Mouse (Mus musculus) forebrain, embryonic 10.5 days (tissue): ENCODE data around the gene Mas1. TPM values are rescaled to one million over a fixed set of nuclear protein-coding genes. Genes with fewer than 3 reads are reported as not detected.
"Not testable (repeated sequence)": the region's sequence is repeated elsewhere in the genome, so short reads cannot be mapped to it uniquely, and the experiment has no call there.

Source experiments
- DNase-seq: peaks from one replicate; pipeline ENCODE4 v3.0.0-alpha.2; 2017; ENCODE audit warnings: low spot score; ENCODE audit errors: extremely low spot score
- H3K27ac ChIP-seq: fragments of 300-500 bp; sonication (generic); 2 replicates; pipeline ENCODE4 v1.5.1; 2016; ENCODE audit warnings: mild to moderate bottlenecking
- H3K27me3 ChIP-seq: fragments of 300-500 bp; sonication (generic); 2 replicates; pipeline ENCODE4 v1.6.1; 2016; ENCODE audit warnings: mild to moderate bottlenecking; ENCODE audit not compliant: poor library complexity, severe bottlenecking
- H3K36me3 ChIP-seq: fragments of 300-500 bp; sonication (generic); replicated peaks from 2 replicates; pipeline ENCODE4 v1.6.1; 2016; ENCODE audit warnings: mild to moderate bottlenecking, moderate library complexity
- H3K4me1 ChIP-seq: fragments of 300-500 bp; sonication (generic); 2 replicates; pipeline ENCODE4 v1.6.1; 2016
- H3K4me3 ChIP-seq: fragments of 300-500 bp; sonication (generic); 2 replicates; pipeline ENCODE4 v1.5.1; 2016; ENCODE audit warnings: mild to moderate bottlenecking, moderate library complexity
- H3K9me3 ChIP-seq: fragments of 300-500 bp; sonication (generic); 2 replicates; pipeline ENCODE4 v1.6.1; 2016; ENCODE audit warnings: mild to moderate bottlenecking, moderate library complexity
- WGBS: fragments of 180-500 bp; shearing (Covaris S2); methylation state at CpG from one replicate; pipeline ENCODE4 v1.1.7; 2016; 5-methylcytosine and 5-hydroxymethylcytosine counted together
- polyA plus RNA-seq: library from polyadenylated mRNA; unstranded; fragments of >200 nt; fragmentation: Nextera tagmentation; extraction: Ambion mirVana; gene quantifications from 2 replicates; pipeline ENCODE4 v1.2.1, GENCODE M21; 2016

Mas1 gene
- polyA plus RNA-seq, 1 experiment from 2014 or later = 0.51 TPM

DNA sequence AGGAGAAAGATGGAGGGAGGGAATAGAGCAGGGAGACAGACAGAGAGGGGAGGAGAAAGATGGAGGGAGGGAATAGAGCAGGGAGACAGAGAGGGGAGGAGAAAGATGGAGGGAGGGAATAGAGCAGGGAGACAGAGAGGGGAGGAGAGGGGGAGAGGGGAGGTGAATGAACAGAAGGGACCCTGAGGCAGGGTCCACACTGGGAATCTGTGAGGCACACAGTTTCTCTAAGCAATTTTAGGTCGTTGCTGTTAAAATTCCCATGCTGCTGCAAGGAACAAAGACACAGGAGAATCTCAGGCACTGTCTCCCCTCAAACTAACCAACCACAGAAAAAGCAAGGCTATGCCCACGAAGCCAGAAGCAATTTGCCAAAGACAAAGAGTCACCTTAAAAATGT lies 30.7 kb upstream of the Mas1 start:
- peaks cover 56% of the 10 kb centered on the region for H3K36me3 ChIP-seq
- DNase-seq, H3K9me3 ChIP-seq, H3K27me3 ChIP-seq, H3K4me3 ChIP-seq: not testable (repeated sequence)
- 51% methylated on average over 2 of the region's 2 CpGs for WGBS
- peaks cover 13% of the 10 kb centered on the region for H3K4me1 ChIP-seq
- H3K27ac ChIP-seq = peak overlapping the region; percentile 71; the same call in 1 of the 2 replicates

DNA sequence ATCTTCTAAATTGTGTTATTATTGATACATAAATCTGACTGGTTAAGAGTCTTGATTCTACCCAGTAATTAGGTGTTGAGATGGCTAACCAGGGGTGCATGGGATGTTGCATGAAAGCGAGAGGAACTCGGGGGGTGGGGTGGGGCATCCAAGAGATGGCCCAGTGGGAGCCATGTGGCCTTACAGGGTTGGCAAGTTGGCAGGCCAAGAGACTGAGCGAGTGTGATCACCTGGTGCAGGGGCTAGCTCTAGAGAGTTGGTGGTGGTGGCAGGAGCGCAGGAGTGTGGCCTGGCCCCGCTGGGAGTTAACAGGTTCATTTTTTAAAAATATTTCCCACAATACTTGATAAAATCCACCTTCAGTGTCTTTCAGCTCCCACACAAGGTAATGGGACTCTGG lies 29.7 kb upstream of the Mas1 start:
- Histone ChIP-seq H3K36me3 (peaks cover 52% of the 10 kb centered on the region), H3K4me3 (no peak overlapping the region), H3K27me3 (no peaks in the 10 kb centered on the region), H3K27ac (peak overlapping the region; percentile 63), H3K9me3 (no peaks in the 10 kb centered on the region), H3K4me1 (peaks cover 5% of the 10 kb centered on the region)
- WGBS = 81% methylated on average over 5 of the region's 5 CpGs
- no peak for DNase-seq

DNA sequence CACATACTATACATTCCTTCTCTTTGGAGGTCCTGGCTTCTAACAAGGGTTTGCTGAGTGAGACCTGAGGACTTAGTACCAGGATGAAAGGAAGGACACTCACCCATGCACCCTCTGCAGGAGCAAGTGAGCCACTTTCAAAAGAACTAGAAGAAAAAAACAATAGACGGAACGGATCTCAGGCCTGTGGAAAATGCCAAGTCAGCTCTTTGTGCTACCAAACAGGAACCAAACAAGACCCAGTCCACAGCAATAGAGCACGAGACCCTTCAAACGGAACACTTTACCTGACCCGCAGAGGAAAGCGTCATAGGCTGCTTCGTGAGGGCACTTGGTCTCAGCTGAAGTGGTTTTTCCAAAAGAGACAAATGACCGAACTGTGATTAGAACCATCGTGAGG lies 24.1 kb upstream of the Mas1 start:
- Histone ChIP-seq H3K27ac (no peak overlapping the region), H3K9me3 (no peaks in the 10 kb centered on the region), H3K27me3 (no peaks in the 10 kb centered on the region), H3K4me3 (no peak overlapping the region), H3K4me1 (no peaks in the 10 kb centered on the region), H3K36me3 (peaks cover 50% of the 10 kb centered on the region)
- WGBS = 95% methylated on average over 9 of the region's 9 CpGs
- no peak for DNase-seq

DNA sequence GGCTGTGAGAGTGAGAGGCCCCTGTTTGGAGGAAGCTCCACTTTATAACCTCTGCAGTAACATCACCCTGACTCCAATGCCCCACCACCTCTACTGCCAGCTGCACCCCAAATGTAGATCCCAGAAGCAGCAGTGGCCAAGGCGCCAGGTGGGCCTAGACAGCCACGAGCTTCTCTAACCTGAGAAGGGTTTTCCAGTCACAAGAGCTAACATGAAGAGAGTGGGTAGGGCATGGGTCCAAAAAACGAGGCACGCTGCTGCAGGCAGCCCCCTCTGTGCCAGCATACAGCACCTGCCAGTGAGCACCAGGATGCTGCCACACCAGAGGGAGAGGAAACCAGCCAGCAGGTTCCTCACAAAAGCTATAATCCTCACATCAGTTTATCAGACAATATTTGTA lies 23.1 kb upstream of the Mas1 start:
- no peak for DNase-seq
- H3K27ac ChIP-seq = no peak overlapping the region
- no peaks in the 10 kb centered on the region for H3K9me3 ChIP-seq
- no peaks in the 10 kb centered on the region for H3K27me3 ChIP-seq
- H3K4me3 ChIP-seq = no peak overlapping the region
- WGBS = 90% methylated on average over 4 of the region's 4 CpGs
- peaks cover 42% of the 10 kb centered on the region for H3K36me3 ChIP-seq
- H3K4me1 ChIP-seq = no peaks in the 10 kb centered on the region

DNA sequence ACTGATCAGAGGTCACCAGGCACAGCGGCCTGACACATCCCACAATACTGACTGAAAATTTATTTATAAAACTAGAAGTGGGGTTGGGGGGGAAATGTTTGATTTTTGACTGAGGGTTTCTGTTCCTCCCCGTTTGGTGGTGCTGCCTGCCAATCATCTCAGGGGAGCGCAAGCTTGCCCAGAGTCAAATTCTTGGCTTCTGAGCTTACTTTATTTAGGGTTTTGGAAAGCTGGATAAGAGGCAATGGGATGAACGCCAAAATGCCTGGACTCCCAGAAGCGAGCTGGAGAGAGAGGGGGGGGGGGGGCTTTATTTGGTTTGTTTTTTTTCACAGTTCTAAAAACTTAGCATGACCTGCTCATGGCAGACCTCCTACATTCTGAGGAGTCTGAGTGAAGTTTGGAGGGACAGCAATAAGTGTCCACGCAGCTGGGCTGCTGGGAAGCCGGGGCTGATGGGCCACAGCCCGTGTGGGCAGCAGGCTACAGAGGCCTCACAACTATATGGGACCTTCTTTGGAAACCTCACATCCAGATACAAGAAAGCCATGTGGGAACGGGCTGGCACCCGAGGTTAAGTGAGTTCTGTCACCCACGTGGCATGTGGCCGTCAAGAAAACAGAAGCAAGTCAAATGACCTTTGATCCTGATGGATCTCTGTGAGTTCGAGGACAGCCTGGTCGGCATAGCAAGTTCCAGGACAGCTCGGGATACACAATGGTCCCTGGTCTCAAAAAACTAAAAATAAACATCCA lies 19.3 kb upstream of the Mas1 start:
- Histone ChIP-seq H3K36me3 (peaks cover 37% of the 10 kb centered on the region), H3K9me3 (no peaks in the 10 kb centered on the region), H3K27ac (no peak overlapping the region), H3K4me3 (no peak overlapping the region), H3K4me1 (no peaks in the 10 kb centered on the region), H3K27me3 (no peaks in the 10 kb centered on the region)
- 91% methylated on average over 15 of the region's 15 CpGs for WGBS
- DNase-seq = no peak

DNA sequence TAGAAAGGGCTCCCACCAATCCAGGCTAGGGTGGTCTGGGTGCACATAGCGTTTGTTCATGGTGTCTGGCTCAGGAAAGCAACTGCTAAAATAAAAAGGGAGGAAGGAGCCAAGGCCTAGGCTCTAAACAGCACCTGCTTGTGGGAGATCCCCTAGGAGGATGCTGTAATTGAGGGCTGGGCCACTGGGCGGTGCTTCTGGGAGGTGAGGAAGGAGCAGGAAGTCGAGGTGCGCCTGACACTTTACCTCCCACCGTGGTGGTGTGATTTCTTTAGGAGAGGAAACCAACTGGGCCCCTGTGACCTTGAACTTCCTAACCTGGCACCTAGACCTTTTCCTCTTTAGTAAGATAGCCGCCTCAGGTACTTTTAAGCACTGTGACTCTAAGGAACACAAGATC lies 18.7 kb upstream of the Mas1 start:
- DNase-seq = no peak
- WGBS = 42% methylated on average over 6 of the region's 6 CpGs
- Histone ChIP-seq H3K4me3 (no peak overlapping the region), H3K36me3 (peaks cover 31% of the 10 kb centered on the region), H3K4me1 (no peaks in the 10 kb centered on the region), H3K27me3 (no peaks in the 10 kb centered on the region), H3K27ac (no peak overlapping the region), H3K9me3 (no peaks in the 10 kb centered on the region)

DNA sequence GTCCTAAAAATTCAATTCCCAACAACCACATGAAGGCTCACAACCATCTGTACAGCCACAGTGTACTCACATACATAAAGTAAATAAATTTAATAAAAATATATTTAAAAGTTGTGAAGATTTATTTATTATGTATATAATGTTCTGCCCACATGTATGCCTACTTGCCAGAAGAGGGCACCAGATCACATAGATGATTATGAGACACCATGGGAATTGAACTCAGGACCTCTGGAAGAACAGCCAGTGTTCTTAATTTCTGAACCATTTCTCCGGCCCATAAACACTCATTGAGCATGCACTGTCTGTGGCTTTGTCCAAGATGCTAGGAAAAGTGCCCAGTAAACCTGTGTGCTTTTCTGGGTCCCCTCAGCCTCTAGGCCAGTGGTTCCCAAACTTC lies 13.3 kb upstream of the Mas1 start:
- Histone ChIP-seq H3K4me1 (no peaks in the 10 kb centered on the region), H3K27me3 (peaks cover 9% of the 10 kb centered on the region), H3K4me3 (no peak overlapping the region), H3K9me3 (no peaks in the 10 kb centered on the region), H3K36me3 (no peaks in the 10 kb centered on the region), H3K27ac (no peak overlapping the region)
- WGBS = 77% methylated on average over 1 of the region's 1 CpGs
- no peak for DNase-seq

DNA sequence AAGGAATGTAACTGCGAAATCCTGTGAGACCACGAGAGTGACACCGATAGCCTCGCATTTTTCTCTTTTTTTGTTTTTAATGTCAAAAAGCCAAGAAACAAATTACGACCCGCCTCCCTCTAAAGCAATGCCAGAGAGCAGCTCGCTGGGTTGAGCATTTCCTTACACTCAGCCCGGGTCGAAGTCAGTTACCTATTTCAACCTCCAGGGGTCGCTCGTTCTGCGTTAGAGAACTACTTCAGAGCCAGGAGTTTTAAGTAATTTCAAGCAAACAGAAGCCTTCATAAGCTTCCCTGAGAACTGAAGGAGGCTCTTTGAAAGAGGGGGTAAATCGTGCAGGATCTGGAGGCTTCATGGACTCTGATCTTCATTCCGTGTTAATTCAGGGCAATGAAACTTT lies 12.2 kb upstream of the Mas1 start:
- Histone ChIP-seq H3K27ac (no peak overlapping the region), H3K4me1 (no peaks in the 10 kb centered on the region), H3K27me3 (peaks cover 9% of the 10 kb centered on the region), H3K36me3 (no peaks in the 10 kb centered on the region), H3K9me3 (no peaks in the 10 kb centered on the region), H3K4me3 (0 out of 2 replicates have a peak overlapping the region, but pooled peaks have one; percentile 1)
- 8% methylated on average over 14 of the region's 14 CpGs for WGBS
- peak; percentile 72 for DNase-seq

DNA sequence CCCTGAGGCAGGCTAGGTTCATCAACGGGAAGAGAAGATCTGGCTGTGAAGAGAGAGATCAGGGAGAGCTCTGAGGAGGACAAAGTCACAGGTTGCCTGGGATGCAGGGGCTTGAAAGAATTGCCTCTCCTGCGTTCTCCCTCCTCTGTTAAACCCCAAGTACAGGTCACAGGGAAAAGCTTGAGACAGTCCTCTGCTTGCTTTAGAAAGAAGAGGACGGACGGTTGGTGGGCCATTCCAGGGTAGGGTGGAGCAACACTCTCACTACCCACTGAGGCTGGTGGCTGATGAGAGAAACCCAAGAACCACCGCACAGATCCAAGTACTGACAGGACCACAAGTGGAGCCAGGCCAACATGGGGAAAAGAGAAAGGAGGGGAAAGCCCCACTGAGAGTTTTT lies 7.8 kb upstream of the Mas1 start, which contains the start of gene Mrgprh:
Gene Mrgprh (plus strand): TSS at position 301 of the 400 bp plus-strand sequence.
- WGBS = 85% methylated on average over 5 of the region's 5 CpGs
- Histone ChIP-seq H3K4me3 (no peak within 1 kb of the TSS), H3K9me3 (no peaks in the 10 kb centered on the region), H3K27me3 (peaks cover 16% of the 10 kb centered on the region), H3K36me3 (no peaks in the 10 kb centered on the region), H3K27ac (no peak within 1 kb of the TSS), H3K4me1 (peaks cover 4% of the 10 kb centered on the region; the same call in 1 of the 2 replicates)
- DNase-seq = no peak

DNA sequence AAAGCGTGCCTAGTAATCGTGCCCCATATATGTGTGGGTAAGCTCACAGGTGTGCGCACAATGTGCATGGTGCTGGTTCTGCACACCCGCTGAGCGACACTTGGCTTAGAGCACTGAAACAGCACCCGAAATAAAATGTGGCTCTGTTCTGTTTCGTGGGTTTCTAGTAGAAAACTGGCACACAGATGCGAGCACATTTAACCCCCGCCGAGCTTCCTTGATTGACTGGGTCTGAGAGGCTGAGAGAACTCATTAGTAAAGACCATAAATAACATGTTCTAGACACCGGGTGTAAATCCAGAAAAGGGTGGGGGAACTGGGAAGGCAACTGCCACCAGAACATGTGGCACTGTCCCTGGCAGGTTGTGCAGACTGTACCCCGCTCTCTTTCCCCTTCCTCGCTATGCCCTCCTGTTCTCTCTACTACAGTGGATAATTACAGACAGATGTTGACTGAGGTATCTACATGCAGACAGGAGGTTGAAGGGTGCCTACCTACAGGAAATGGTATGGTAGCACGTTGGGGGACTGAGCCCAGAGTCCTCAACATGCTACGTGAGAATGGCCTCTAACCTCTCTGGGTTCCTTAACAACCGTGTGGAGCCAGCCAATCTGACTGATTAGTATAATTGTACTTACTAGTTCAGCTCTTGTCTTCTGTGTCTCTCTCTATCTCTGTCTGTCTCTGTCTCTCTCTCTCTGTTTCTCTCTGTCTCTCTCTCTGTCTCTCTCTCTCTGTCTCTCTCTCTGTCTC lies 4.5 kb upstream of the Mas1 start:
- no peak overlapping the region for H3K27ac ChIP-seq
- no peak for DNase-seq
- H3K4me1 ChIP-seq = peaks cover 12% of the 10 kb centered on the region; the same call in 1 of the 2 replicates
- H3K4me3 ChIP-seq = no peak overlapping the region
- 73% methylated on average over 16 of the region's 16 CpGs for WGBS
- H3K27me3 ChIP-seq = peaks cover 11% of the 10 kb centered on the region; the same call in 1 of the 2 replicates
- no peaks in the 10 kb centered on the region for H3K9me3 ChIP-seq
- H3K36me3 ChIP-seq = no peaks in the 10 kb centered on the region

DNA sequence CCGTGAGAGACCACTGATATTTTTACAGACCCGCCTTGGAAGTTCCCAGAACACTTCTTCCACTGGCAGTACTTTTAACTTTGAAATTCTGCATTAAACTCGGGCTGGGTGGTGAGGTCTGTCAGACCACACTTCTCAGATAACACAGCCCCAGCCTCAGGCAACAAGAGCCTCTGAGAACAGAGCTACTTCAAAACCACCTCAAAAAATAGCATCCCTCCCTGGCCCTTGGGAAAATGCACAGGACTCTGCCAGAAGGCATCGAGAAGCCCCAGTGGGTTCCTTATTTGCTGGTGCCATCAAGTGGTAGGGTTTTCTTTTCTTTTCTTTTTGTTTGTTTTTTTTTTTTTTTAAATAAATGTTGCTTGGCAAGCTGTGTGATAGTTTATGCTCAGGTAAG lies 697 bp upstream of the Mas1 start:
- DNase-seq = no peak
- no peak overlapping the region for H3K27ac ChIP-seq
- no peaks in the 10 kb centered on the region for H3K9me3 ChIP-seq
- no peaks in the 10 kb centered on the region for H3K36me3 ChIP-seq
- 46% methylated on average over 4 of the region's 4 CpGs for WGBS
- H3K4me3 ChIP-seq = no peak overlapping the region
- H3K27me3 ChIP-seq = peaks cover 11% of the 10 kb centered on the region; the same call in 1 of the 2 replicates
- peaks cover 12% of the 10 kb centered on the region; the same call in 1 of the 2 replicates for H3K4me1 ChIP-seq

DNA sequence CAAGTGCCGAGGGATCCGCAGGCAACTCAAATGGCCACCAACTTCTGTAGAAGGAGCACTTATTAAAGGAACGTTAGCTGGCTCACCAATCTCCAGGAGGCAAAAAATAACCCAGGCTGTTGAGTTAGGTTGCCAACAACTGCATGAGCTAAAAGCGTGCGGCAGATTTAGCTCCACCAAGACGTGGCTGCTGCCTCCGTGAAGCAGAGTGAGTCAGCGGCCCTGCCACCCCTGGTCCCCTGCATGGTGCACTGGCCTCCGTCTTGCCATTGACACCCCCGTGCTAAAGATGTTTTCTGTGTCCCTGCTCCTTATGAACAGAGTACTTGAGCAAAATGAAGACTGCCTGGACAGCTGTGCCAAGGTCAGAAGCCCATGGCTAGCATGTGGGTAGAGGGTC lies 1.1 kb downstream of the Mas1 start:
- Histone ChIP-seq H3K9me3 (no peaks in the 10 kb centered on the region), H3K27me3 (peaks cover 3% of the 10 kb centered on the region; the same call in 1 of the 2 replicates), H3K36me3 (no peaks in the 10 kb centered on the region), H3K4me3 (no peak overlapping the region), H3K4me1 (peaks cover 9% of the 10 kb centered on the region; the same call in 1 of the 2 replicates), H3K27ac (no peak overlapping the region)
- WGBS = 89% methylated on average over 10 of the region's 10 CpGs
- no peak for DNase-seq

DNA sequence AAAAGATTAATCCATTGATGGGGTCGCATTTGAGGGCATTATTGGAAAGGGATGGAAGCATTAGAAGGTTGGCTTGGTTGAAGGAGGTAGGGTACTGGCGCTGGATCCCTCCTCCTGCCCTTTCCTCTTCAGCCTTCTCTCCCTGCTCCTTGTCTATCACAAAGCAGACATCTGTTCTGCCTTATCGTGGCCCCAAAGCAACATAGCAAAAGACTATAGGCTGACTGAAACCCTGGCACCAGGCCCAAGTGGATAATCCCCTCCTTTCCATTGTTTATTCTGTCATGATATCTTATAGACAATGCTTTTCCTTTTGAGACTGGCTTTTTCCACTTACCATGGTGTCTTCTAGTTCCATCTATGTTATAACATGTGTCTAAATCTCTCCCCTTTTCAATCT lies 2.5 kb downstream of the Mas1 start:
- H3K4me3 ChIP-seq = no peak overlapping the region
- no peak for DNase-seq
- no peak overlapping the region for H3K27ac ChIP-seq
- no peaks in the 10 kb centered on the region for H3K36me3 ChIP-seq
- H3K9me3 ChIP-seq = no peaks in the 10 kb centered on the region
- 0 out of 2 replicates have a peak, but pooled peaks cover 2% of the 10 kb centered on the region for H3K27me3 ChIP-seq
- H3K4me1 ChIP-seq = peaks cover 9% of the 10 kb centered on the region; the same call in 1 of the 2 replicates
- 64% methylated on average over 3 of the region's 3 CpGs for WGBS
